Mouse (Mus musculus): ENCODE measurements around the gene Gm3752.
"Not testable (repeated sequence)": the region's sequence is repeated elsewhere in the genome, so short reads cannot be mapped to it uniquely, and the experiment has no call there.

Gm3752 gene

DNA sequence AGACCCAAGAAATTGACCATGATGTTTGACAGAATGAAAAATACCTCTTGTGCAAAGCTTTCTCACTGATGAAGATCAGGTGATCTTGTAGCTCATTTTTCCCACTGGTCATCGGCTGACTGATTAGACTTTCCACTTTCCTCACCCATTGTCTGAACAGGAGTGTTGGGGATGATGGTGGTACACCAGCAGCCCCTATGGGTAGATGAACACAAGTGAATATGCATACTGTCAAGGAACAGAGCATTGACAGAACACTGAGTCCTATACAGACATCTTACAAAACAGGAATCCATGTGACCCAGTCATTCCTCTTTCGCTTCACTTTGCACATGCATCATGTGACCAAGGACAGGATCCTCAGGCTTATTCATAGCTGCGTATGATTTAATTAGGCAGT is at the start of gene Gm3752:
TSS of gene Gm3752 (minus strand) at position 101 of the 400 bp plus-strand sequence.
- not testable (repeated sequence) for DNase-seq

DNA sequence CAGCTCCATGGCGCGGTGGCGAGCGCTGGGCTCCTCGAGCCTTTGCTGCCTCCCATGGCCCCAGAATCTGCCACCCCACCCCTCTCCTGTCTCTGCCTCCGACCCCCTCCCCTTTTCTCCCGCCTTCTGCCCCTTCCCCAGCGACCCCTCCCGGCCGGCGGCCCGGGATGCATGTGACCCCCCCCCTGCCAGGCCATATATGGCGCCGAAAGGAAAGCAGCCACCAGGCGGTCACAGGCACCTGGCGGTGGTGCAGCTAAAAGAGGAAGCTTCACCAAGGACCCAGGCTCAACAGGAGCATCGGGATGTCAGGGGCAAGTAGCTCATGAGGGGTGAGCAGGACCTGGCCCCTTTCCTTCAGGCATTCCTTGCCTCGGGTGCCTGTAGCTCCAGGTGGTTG is 5.2 kb upstream of the Gm3752 start:
- not testable (repeated sequence) for DNase-seq

DNA sequence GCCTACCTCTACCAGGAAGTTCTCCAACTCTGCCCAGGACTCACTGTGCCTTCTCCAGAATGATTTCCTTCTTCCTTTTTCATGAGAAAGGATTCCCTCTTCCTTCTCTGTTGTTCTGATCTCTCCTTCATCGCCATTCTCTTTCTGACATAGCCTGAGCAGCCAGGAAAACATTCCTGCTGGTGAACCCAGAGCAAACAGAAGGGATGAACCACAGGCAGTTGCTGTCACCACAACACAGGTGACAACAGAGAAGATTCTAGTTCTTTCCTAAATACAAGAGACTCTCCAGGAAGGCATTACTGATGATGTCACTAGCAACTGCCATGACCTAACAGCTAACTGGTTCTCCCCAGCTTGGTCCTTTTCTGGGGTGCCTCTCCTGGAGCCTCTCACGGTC is 32.7 kb downstream of the Gm3752 start, which contains the start of gene Gm3755:
TSS of gene Gm3755 (minus strand) at position 101 of the 400 bp plus-strand sequence.
- not testable (repeated sequence) for DNase-seq

DNA sequence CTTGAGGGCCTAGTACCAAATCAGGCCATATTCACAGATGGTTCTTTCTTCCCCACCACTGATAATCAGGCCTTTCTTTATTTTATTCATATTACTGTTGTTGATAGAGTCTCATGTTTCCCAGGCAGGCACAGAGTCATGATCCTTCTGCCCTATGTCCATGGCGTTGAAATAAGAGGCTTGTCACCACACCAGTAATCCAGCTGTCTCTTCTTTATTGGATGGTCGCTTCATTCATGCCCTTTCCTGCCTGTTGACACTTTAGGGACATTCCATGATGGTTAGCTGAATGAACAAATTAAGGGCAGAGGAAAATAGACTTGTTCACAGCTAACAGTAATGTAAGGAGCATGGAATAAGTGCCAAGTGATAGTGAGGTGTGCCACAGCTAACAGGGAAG is 61.1 kb downstream of the Gm3752 start:
- DNase-seq, result not testable (repeated sequence)
